Mouse (Mus musculus) mature B cell (primary cell): ENCODE data around the gene Klk6.

Source experiments
- in situ Hi-C: fragments of 300-500 bp; cut with MboI; formaldehyde crosslinking; loops from 2 replicates; pipeline ENCODE4 v1.14.3; 2019

The Klk6 gene

DNA sequence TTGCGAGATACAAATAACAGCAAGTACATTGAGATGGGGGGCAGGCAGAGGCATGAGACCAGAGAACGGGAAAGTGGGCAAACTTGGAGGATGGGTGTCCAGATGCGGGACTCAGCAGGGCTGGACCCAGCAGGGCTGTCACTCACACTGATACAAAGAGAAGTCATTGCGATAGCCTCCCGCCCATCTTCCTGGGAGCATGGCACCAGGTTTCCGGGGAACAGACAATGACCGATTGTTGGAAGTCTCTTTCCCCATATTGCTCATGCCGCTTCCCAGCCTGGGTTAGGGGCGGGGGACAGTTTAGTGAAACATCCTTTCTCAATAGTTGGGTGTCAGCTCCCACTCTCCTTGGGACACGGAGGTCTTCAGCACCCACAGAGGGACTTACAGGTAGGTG, at the start of gene Klk6:
Klk6 (plus strand) TSS at position 301 of the 400 bp plus-strand sequence.
- in situ Hi-C loops, result no loop called here

- in situ Hi-C loops, result no loop called here
Observed at GRCm38 (mm10) chr7:43774802-43775201, 49.5 kb upstream of the Klk6 start.

GRCm38 (mm10) chr7:43775311-43776057, 48.8 kb upstream of the Klk6 start:
- in situ Hi-C loops, result no loop called here

DNA sequence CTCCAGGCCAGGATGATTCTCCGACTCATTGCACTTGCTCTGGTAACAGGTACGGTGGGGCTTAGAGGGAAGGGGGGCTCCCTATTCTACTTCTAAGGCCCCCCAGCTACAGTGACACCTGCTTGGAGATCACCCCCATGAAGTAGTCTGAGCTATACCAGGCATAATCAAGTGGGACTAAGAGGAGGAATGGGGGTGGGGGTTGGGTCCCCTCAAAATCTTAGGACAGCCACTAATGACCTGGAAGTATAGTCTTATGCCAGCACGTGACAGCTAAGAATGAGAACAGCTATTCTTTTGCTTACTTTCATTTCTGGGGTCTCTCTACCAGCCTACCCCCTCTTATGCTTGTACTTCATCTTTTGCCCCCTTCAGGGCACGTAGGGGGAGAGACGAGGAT, 47.8 kb upstream of the Klk6 start:
- in situ Hi-C loops, result no loop called here

- in situ Hi-C loops, result no loop called here
Observed at GRCm38 (mm10) chr7:43777423-43777822, 46.9 kb upstream of the Klk6 start.

GRCm38 (mm10) chr7:43778176-43778970, 45.9 kb upstream of the Klk6 start:
- in situ Hi-C loops, result no loop called here

GRCm38 (mm10) chr7:43780241-43780640, 44.1 kb upstream of the Klk6 start:
- in situ Hi-C loops, result no loop called here

DNA sequence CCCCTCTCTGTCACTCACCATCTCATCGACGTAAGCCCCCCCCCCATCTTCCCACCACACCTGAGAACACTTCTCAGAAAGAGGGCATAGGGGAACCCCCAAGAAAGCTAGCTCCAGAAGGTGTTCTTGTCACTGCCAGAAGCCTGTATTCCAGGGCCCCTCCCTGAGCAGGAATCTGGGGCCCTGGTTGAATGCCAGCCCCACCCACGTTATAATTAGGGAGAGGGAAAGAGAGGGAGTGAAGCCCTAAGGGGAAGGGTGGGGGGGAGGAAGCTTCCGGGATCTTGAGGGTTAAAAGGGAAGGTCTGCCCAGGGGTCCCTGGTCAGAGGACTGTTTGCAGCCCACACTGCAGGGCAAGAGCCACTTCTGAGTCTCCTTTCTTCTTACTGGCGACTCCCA, 43.6 kb upstream of the Klk6 start, which contains the start of gene Klk10:
Klk10 (plus strand) TSS at position 290 of the 400 bp plus-strand sequence.
- in situ Hi-C loops, result no loop called here

GRCm38 (mm10) chr7:43781541-43781940, 42.8 kb upstream of the Klk6 start:
- in situ Hi-C loops, result no loop called here

GRCm38 (mm10) chr7:43782275-43783265, 41.7 kb upstream of the Klk6 start:
- in situ Hi-C loops, result no loop called here

DNA sequence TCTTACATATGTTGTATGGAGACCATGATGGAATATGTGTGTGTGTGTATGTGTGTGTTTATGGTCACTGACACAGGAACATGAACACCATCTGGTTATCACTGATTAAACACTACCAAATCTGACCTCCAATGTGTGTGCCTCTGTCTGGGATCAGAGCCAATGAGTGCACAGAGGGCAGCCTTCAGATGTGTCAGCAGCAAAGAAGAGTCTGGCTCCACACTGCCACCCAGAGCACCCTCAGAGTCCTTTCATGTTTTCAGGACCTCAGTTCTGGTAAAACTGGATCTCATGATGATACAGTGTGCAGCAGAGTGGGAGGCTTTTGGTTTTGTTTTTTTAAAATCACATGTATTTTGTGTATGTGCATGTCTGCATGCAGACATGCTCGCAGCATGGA, 39.0 kb upstream of the Klk6 start:
- in situ Hi-C loops, result no loop called here

- in situ Hi-C loops, result no loop called here
Observed at GRCm38 (mm10) chr7:43788096-43788495, 36.2 kb upstream of the Klk6 start.

DNA sequence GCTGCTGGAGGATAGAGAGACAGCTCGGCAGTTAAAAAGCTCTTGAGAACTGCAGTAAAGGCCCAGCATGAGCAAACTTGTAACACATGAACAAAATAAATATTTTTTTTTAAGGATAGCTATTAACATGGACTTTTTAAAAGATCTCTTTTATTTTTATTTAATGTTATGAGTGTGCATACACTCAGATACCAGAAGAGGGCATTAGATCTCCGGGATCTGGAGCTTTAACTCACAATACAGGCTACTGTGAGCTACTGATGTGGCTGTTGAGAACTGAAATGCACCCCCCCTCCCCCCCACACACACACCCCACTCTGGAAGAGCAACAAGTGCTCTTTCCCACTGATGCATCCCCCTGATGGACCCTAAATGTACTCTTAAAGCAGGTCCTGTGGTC, 35.0 kb upstream of the Klk6 start:
- in situ Hi-C loops, result no loop called here

GRCm38 (mm10) chr7:43791591-43791990, 32.7 kb upstream of the Klk6 start, which contains the start of gene Klk9:
Klk9 (plus strand) TSS chr7:43791891.
- in situ Hi-C loops, result loop anchor here (10.0 kb wide), 1 partner anchor 63 kb away; no protein-coding TSS in a partner anchor

- in situ Hi-C loops, result loop anchor here (10.0 kb wide), 1 partner anchor 58 kb away; no protein-coding TSS in a partner anchor
Observed at GRCm38 (mm10) chr7:43796355-43796754, 27.9 kb upstream of the Klk6 start.

DNA sequence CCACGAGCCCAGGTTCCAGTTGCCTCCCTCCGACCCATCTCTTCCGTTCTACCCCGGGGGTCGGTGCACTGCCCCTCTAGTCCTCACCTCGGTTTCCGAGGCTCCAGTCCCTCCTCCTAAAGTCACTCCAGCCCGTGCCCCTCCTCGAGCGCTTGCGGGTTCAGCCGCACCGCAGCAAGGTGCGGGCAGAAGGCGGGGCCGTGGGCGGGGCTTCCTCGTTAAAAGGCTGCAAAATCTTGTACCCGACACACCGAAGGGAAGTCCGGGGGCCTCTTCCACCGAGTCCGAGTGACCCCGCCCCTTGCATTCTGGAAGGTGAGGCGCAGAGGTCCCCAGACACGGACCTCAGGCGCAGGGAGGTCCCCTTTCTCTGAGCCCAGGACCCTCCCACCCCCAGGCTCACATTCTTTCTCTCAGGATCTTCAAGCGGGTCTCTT, 26.9 kb upstream of the Klk6 start, which contains the start of gene Klk8:
Klk8 (plus strand) TSS at position 245 of the 437 bp plus-strand sequence.
- in situ Hi-C loops, result loop anchor here (10.0 kb wide), 1 partner anchor 57 kb away; no protein-coding TSS in a partner anchor

DNA sequence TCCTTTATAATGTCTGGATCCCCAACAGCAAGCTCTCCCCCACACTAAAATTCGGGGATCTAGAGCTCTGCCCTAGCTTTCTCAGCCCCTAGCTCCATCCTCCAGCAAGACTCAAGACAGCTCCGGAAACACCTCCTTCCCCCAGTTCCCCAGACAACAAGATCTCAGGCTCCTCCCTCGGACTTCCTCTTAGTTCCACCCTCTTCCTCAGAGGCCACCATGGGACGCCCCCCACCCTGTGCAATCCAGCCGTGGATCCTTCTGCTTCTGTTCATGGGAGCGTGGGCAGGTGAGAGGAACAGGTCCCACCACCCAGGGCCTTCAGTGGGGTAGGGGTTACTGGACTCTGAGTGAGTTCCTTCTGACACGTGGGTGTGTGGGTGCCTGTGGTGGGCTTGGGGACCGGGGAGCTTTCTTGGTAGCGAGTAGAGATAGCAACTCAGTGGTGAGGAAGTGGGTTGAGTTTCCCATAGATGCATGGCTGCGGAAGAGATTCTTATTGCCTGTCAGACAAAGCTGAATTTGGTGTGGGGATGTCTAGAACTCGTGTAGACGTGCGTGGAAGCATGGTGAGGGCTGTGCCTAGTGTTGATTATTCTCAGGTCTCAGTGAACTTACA, 26.3 kb upstream of the Klk6 start:
- in situ Hi-C loops, result loop anchor here (10.0 kb wide), 1 partner anchor 57 kb away; no protein-coding TSS in a partner anchor

DNA sequence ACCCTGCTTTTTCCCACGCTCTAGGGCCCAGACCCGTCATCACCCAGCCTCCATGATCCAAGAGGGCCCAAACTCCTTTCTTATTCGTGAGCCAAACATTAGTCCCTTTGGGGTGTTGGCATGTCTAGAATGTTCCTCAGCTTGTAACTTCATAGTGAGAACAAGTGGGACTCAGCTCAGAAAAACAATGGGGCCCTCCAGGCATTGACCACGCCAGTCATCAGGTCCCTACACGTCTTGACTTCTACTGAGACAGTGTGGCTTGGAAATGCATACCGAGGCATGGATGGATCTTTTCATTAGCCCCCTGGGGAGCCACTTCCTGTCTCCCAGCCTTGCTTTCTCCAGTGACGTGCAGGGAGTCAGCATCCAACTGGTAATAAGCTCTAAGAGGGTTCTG, 24.4 kb upstream of the Klk6 start:
- in situ Hi-C loops, result loop anchor here (10.0 kb wide), 1 partner anchor 55 kb away; no protein-coding TSS in a partner anchor

GRCm38 (mm10) chr7:43810994-43811393, 13.3 kb upstream of the Klk6 start, which contains the start of gene Klk7:
Klk7 (plus strand) TSS chr7:43811294.
- in situ Hi-C loops, result no loop called here

- in situ Hi-C loops, result no loop called here
Observed at GRCm38 (mm10) chr7:43815211-43815610, 9.1 kb upstream of the Klk6 start.

DNA sequence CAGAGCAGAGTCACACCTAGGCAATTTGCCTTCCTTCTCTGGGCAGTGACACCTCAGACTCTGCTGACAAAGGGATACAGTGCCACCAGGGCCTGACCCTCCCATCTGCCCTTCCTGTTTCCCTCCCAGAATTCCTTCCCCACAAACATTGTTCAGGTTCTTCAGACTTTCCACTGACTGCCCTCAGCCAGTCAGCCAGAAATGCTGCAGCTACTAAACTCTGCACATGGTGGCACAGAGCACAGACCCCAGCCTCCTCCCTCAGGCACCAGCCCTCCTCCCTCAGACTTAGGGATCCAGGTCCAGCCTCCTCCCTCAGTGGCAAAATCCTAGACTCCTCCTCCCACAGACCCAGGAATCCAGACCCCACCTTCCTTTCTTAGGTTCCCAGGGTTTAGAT, 7.6 kb upstream of the Klk6 start:
- in situ Hi-C loops, result no loop called here
